Mouse (Mus musculus): ENCODE measurements around the gene Kcnk10.
"Not testable (repeated sequence)": the region's sequence is repeated elsewhere in the genome, so short reads cannot be mapped to it uniquely, and the experiment has no call there.

Gene Kcnk10

DNA sequence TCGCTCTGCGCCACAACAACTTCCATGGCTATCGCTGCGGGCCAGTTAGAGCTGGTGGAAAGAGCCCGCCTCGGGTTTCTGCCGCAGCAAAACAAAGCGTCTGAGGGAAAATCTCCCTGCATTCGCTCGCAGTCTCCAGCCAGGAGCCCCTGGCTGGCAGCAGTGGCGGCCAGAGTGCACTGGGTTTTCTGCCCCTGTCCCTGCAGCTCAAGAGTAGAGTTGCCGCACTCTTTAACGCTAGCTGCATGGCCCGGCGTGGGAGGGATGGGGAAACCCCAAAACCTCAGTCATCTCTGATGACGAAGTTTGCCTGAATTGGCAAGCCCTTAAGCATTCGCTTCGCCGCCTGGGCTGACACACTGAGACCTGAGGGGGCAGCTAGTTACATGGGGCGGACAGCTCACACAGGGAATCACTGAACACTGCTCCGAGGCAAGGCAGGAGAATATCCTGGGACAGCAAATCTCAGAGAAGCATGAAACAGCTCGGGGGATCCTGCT lies at the start of gene Kcnk10:
Kcnk10 (minus strand) TSS at position 450 of the 500 bp plus-strand sequence.
- Histone ChIP-seq H3K36me3 (ENCODE audit: insufficient read depth, low read length) (no peaks in the 10 kb centered on the region), H3K27me3 (ENCODE audit: insufficient read depth, low read length) (peaks cover 67% of the 10 kb centered on the region), H3K4me3 (replicated peaks; ENCODE audit: low read length) (peak within 1 kb of the TSS; percentile 67), H3K9me3 (ENCODE audit: low read length) (0 out of 2 replicates have a peak, but pooled peaks cover 2% of the 10 kb centered on the region), H3K4me1 (replicated peaks; ENCODE audit: low read depth, low read length) (peaks cover 22% of the 10 kb centered on the region)
- no peak for TF ChIP-seq NANOG (IDR thresholded peaks at IDR 0.05; ENCODE audit: borderline replicate concordance, low read length)

DNA sequence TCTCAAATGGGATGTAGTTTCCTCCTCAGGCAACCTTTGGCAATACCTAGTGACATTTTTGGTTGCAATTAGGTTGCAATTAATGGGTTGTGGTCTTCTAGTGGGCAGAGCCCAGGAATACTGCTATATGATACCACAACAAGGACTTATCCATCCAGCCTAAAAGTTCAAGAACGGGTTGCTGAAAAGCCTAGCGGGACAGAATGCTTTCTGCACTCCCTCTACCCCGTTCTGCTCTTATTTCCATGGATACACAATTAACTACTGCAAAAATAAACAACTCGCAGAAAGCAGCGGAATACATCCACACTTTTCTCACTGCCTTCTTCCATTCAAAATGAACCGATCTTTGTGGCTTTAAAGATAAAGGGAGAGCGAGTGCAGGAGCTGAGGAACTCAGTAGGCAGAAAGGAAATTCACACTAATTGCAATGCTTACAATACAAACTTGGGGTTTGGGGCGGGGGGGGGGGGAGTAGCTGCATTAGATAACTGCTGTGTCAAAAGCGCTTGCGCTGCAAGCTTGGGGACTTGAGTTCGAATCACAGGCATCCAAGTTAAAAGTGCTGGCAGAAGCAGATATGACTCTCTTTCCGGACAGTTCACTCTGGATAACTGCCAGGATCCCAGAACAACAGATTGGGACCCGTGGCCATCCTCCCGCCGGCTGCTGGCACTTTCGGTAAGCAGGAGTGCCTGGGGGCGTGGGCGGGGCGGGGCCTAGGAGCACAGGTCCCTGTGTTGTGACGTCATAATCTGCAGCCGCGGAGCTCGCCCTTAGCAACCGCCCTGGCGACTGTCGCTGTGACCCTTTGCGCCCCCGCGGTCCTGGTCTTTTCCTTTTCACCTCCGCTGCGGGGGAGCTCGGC lies 49.5 kb upstream of the Kcnk10 start, which contains the start of gene Spata7:
Spata7 (plus strand) TSS at position 766 of the 868 bp plus-strand sequence.
- no peak for TF ChIP-seq NANOG (IDR thresholded peaks at IDR 0.05; ENCODE audit: borderline replicate concordance, low read length)
- TF ChIP-seq POU5F1 (IDR thresholded peaks at IDR 0.05; ENCODE audit: borderline replicate concordance, low read length), result no peak
- TF ChIP-seq CTCF (conservative IDR thresholded peaks at IDR 0.05; ENCODE audit: low read length), result no peak
- Histone ChIP-seq H3K27me3 (ENCODE audit: insufficient read depth, low read length) (no peaks in the 10 kb centered on the region), H3K4me3 (replicated peaks; ENCODE audit: low read length) (peak within 1 kb of the TSS; percentile 92), H3K36me3 (ENCODE audit: insufficient read depth, low read length) (peaks cover 4% of the 10 kb centered on the region; the same call in 1 of the 2 replicates), H3K4me1 (replicated peaks; ENCODE audit: low read depth, low read length) (peaks cover 12% of the 10 kb centered on the region), H3K9me3 (ENCODE audit: low read length) (no peaks in the 10 kb centered on the region)

- H3K27me3 ChIP-seq (ENCODE audit: insufficient read depth, low read length); H3K36me3 ChIP-seq (ENCODE audit: insufficient read depth, low read length); H3K4me3 ChIP-seq (replicated peaks; ENCODE audit: low read length); H3K4me1 ChIP-seq (replicated peaks; ENCODE audit: low read depth, low read length); H3K9me3 ChIP-seq (ENCODE audit: low read length): not testable (repeated sequence)
Observed at GRCm38 (mm10) chr12:98623266-98623665, 45.2 kb upstream of the Kcnk10 start.

DNA sequence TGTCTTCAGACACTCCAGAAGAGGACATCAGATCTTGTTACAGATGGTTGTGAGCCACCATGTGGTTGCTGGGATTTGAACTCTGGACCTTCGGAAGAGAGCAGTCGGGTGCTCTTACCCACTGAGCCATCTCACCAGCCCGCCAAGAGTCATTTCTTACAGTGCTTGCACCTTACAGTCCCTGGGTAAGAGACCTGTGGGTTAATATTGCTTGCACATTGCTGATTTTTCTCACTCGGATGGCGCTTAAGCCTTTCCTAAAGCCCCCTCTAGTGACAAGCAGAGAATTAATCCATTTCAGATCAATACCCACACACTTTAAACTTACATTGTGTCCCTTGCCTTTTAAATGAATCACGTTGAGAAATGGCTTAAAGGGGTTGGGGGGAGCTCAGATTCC lies 42.8 kb upstream of the Kcnk10 start:
- H3K36me3 ChIP-seq (ENCODE audit: insufficient read depth, low read length); H3K9me3 ChIP-seq (ENCODE audit: low read length); H3K4me1 ChIP-seq (replicated peaks; ENCODE audit: low read depth, low read length); H3K4me3 ChIP-seq (replicated peaks; ENCODE audit: low read length); H3K27me3 ChIP-seq (ENCODE audit: insufficient read depth, low read length): not testable (repeated sequence)
- TF ChIP-seq CTCF (conservative IDR thresholded peaks at IDR 0.05; ENCODE audit: low read length), result peak; percentile 18

DNA sequence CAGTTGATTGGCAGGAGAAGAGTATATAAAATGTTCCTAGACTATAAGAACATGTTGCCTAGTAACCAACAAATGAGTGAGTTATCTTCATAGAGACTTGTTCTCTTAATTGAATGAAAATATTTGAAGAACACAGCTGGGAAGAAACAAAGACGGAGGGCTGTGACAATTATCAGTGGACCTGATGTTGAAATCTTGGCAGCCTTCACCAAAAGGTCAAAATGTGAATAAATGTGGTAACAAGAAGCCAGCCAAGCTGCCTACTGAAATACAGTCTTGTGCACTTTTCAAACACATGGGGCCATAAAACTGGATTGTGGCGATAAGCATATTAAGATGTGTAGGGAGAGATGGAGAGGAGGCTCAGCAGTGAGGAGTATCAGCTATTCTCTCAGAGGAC lies 41.4 kb upstream of the Kcnk10 start:
- no peaks in the 10 kb centered on the region for H3K36me3 ChIP-seq (ENCODE audit: insufficient read depth, low read length)
- TF ChIP-seq NANOG (IDR thresholded peaks at IDR 0.05; ENCODE audit: borderline replicate concordance, low read length) (no peak), CTCF (conservative IDR thresholded peaks at IDR 0.05; ENCODE audit: low read length) (no peak), POU5F1 (IDR thresholded peaks at IDR 0.05; ENCODE audit: borderline replicate concordance, low read length) (no peak)
- no peaks in the 10 kb centered on the region for H3K4me1 ChIP-seq (replicated peaks; ENCODE audit: low read depth, low read length)

GRCm38 (mm10) chr12:98615746-98616145 lies 37.6 kb upstream of the Kcnk10 start:
- TF ChIP-seq CTCF (conservative IDR thresholded peaks at IDR 0.05; ENCODE audit: low read length), result no peak
- no peak for TF ChIP-seq NANOG (IDR thresholded peaks at IDR 0.05; ENCODE audit: borderline replicate concordance, low read length)
- no peak for TF ChIP-seq POU5F1 (IDR thresholded peaks at IDR 0.05; ENCODE audit: borderline replicate concordance, low read length)
- H3K9me3 ChIP-seq (ENCODE audit: low read length), result peaks cover 11% of the 10 kb centered on the region
- no peaks in the 10 kb centered on the region for H3K36me3 ChIP-seq (ENCODE audit: insufficient read depth, low read length)
- no peaks in the 10 kb centered on the region for H3K4me1 ChIP-seq (replicated peaks; ENCODE audit: low read depth, low read length)
- no peaks in the 10 kb centered on the region for H3K27me3 ChIP-seq (ENCODE audit: insufficient read depth, low read length)
- H3K4me3 ChIP-seq (replicated peaks; ENCODE audit: low read length), result no peak overlapping the region

More for the DNA sequence above, 41.4 kb upstream of the Kcnk10 start:
- H3K27me3 ChIP-seq (ENCODE audit: insufficient read depth, low read length), result no peaks in the 10 kb centered on the region
- H3K9me3 ChIP-seq (ENCODE audit: low read length), result no peaks in the 10 kb centered on the region
- H3K4me3 ChIP-seq (replicated peaks; ENCODE audit: low read length), result no peak overlapping the region

DNA sequence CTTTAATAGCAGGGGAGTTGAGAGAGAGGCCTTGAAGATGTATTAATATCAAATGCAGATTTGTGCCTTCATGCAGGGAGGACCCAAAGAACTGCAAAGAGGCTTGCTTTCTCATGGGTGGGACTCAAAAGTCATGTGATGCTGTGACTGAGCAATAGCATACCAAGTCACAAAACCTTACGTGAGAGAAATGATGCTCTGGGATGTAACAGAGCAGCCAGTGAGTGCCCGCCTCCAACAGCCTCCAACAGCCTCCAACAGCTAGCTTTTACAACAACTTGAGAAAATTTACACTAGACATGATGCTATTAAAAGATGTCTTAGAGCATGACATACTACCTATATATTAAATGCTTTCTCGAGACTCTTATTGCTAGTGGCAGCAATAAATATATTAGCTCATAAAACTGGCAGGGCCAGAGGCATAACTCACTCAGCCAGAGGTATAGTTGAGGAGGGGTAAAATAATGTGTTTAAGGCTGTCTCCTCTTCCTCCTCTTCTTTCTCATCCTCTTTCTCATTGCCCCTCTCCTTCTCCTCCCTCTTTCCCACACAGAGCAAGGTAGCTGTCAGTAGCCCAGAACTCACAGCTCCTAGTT lies 36.9 kb upstream of the Kcnk10 start:
- no peak overlapping the region for H3K4me3 ChIP-seq (replicated peaks; ENCODE audit: low read length)
- TF ChIP-seq NANOG (IDR thresholded peaks at IDR 0.05; ENCODE audit: borderline replicate concordance, low read length) (no peak), POU5F1 (IDR thresholded peaks at IDR 0.05; ENCODE audit: borderline replicate concordance, low read length) (no peak), CTCF (conservative IDR thresholded peaks at IDR 0.05; ENCODE audit: low read length) (no peak)

DNA sequence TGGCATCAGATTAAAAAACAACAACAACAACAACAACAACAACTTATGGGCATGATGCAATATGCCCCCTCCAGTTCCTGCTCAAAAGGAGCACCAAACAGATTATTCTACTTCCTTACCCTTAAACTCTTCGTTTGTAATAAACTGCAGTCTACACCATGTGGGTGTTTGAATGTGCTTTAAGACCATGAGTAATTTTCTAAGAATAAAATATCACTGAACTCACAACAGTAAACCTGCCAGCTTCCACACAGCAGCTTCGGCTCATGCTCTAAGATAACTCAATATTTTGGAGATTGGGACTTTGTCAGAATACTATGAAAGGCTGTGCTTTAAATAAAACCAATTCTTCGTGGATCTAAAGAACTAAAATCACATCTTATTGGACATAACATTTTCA lies 32.2 kb upstream of the Kcnk10 start:
- no peak for TF ChIP-seq POU5F1 (IDR thresholded peaks at IDR 0.05; ENCODE audit: borderline replicate concordance, low read length)
- no peak for TF ChIP-seq CTCF (conservative IDR thresholded peaks at IDR 0.05; ENCODE audit: low read length)
- no peak for TF ChIP-seq NANOG (IDR thresholded peaks at IDR 0.05; ENCODE audit: borderline replicate concordance, low read length)
- H3K4me1 ChIP-seq (replicated peaks; ENCODE audit: low read depth, low read length), result no peaks in the 10 kb centered on the region
- no peaks in the 10 kb centered on the region for H3K27me3 ChIP-seq (ENCODE audit: insufficient read depth, low read length)
- no peak overlapping the region for H3K4me3 ChIP-seq (replicated peaks; ENCODE audit: low read length)
- no peaks in the 10 kb centered on the region for H3K36me3 ChIP-seq (ENCODE audit: insufficient read depth, low read length)
- H3K9me3 ChIP-seq (ENCODE audit: low read length), result peaks cover 11% of the 10 kb centered on the region

More for the DNA sequence above, 36.9 kb upstream of the Kcnk10 start:
- Histone ChIP-seq H3K27me3 (ENCODE audit: insufficient read depth, low read length) (no peaks in the 10 kb centered on the region), H3K4me1 (replicated peaks; ENCODE audit: low read depth, low read length) (no peaks in the 10 kb centered on the region), H3K36me3 (ENCODE audit: insufficient read depth, low read length) (no peaks in the 10 kb centered on the region), H3K9me3 (ENCODE audit: low read length) (peaks cover 11% of the 10 kb centered on the region)
